Mouse (Mus musculus) forebrain, embryonic 11.5 days (tissue): ENCODE data around the gene Gm11549. TPM values are rescaled to one million over a fixed set of nuclear protein-coding genes. Genes with fewer than 3 reads are reported as not detected.

Experiments used
- ATAC-seq: fragments of 200-750 bp; cut with Nextera tagmentation; replicated peaks from 2 replicates; pipeline ENCODE4 v1.8.0; 2017; ENCODE audit warnings: moderate TSS enrichment; ENCODE audit not compliant: low FRiP score
- DNase-seq: peaks from one replicate; pipeline ENCODE4 v3.0.0-alpha.2; 2017; ENCODE audit warnings: low spot score
- H3K27ac ChIP-seq: fragments of 300-500 bp; sonication (generic); 2 replicates; pipeline ENCODE4 v1.5.1; 2014; ENCODE audit warnings: low read depth, low read length
- H3K27me3 ChIP-seq: fragments of 300-500 bp; sonication (generic); 2 replicates; pipeline ENCODE4 v1.6.1; 2014; ENCODE audit warnings: mild to moderate bottlenecking, low read length, mixed read lengths; ENCODE audit not compliant: control insufficient read depth, insufficient read depth
- H3K36me3 ChIP-seq: fragments of 300-500 bp; sonication (generic); 2 replicates; pipeline ENCODE4 v1.6.1; 2014; ENCODE audit warnings: mild to moderate bottlenecking, low read length, moderate library complexity, mixed read lengths; ENCODE audit not compliant: control insufficient read depth, insufficient read depth
- H3K4me1 ChIP-seq: fragments of 300-500 bp; sonication (generic); replicated peaks from 2 replicates; pipeline ENCODE4 v1.6.1; 2014; ENCODE audit warnings: low read length, mixed read lengths; ENCODE audit not compliant: control insufficient read depth, insufficient read depth
- H3K4me2 ChIP-seq: fragments of 300-500 bp; sonication (generic); 2 replicates; pipeline ENCODE4 v1.6.1; 2014; ENCODE audit warnings: low read depth, mild to moderate bottlenecking, low read length, moderate library complexity, mixed read lengths; ENCODE audit not compliant: severe bottlenecking
- H3K4me3 ChIP-seq: fragments of 300-500 bp; sonication (generic); 2 replicates; pipeline ENCODE4 v1.5.1; 2014; ENCODE audit warnings: low read depth, low read length
- H3K9ac ChIP-seq: fragments of 300-500 bp; sonication (generic); 2 replicates; pipeline ENCODE4 v1.6.1; 2014; ENCODE audit warnings: low read length
- H3K9me3 ChIP-seq: fragments of 300-500 bp; sonication (generic); 2 replicates; pipeline ENCODE4 v1.6.1; 2016; ENCODE audit warnings: low read length, mixed read lengths; ENCODE audit not compliant: control insufficient read depth
- WGBS: fragments of 180-500 bp; shearing (Covaris S2); extraction: QIAGEN DNeasy Blood & Tissue Kit; methylation state at CpG from one replicate; pipeline ENCODE4 v1.1.7; 2014; 5-methylcytosine and 5-hydroxymethylcytosine counted together
- polyA plus RNA-seq: library from polyadenylated mRNA; unstranded; fragments of >200 nt; fragmentation: Nextera tagmentation; extraction: Ambion mirVana; gene quantifications from 2 replicates; pipeline ENCODE4 v1.2.1, GENCODE M21; 2014

Gm11549 gene
- polyA plus RNA-seq, 1 experiment from 2014 or later: 0.99 TPM

DNA sequence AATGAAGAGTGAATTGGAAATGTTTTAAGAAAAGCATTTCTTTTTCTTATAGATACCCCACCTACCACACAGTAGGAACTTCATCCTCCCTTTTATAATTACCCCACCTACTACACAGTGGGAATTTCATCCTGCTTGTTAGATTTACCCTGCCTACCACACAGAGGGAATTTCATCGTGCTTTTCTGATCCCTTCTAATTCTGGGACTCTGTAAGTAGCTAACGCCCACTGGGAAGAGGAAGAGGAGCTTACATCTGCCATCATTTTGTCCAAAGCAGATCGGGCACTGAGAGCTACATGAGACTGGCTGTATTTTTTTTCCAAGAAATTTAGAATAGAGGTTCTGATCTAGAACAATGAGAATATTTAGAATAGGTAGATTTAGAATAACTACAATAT is 23.3 kb upstream of the Gm11549 start:
- no peaks in the 10 kb centered on the region for H3K4me1 ChIP-seq
- no peak overlapping the region for H3K4me2 ChIP-seq
- ATAC-seq: no peak
- no peak for DNase-seq
- WGBS: 77% methylated on average over 3 of the region's 3 CpGs
- no peak overlapping the region for H3K27ac ChIP-seq
- no peak overlapping the region for H3K4me3 ChIP-seq
- no peaks in the 10 kb centered on the region for H3K36me3 ChIP-seq
- no peaks in the 10 kb centered on the region for H3K9me3 ChIP-seq
- H3K27me3 ChIP-seq: no peaks in the 10 kb centered on the region
- H3K9ac ChIP-seq: no peak overlapping the region

DNA sequence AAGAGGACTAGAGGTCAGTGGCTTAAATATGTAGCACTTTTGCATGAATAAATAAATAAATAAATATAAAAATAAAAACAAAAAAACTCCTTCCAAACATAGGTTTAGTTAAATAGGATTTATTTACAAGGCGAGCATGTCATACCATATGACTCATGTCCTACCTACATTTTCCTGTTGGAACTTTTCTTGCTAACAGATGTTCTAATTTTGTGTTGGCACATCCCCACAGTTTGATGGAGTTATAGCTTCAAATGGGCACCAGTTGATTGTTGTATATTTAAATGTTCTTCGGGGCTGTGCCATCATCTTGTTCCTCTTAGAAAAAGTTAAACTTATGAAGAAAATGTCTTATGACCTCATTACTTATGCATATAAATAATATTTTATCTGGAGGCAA is 19.8 kb upstream of the Gm11549 start:
- H3K9me3 ChIP-seq: no peaks in the 10 kb centered on the region
- DNase-seq: no peak
- no peak overlapping the region for H3K9ac ChIP-seq
- no peaks in the 10 kb centered on the region for H3K27me3 ChIP-seq
- H3K27ac ChIP-seq: no peak overlapping the region
- no peak overlapping the region for H3K4me3 ChIP-seq
- ATAC-seq: no peak
- no peaks in the 10 kb centered on the region for H3K36me3 ChIP-seq
- WGBS: 89% methylated on average over 2 of the region's 2 CpGs
- H3K4me1 ChIP-seq: no peaks in the 10 kb centered on the region
- H3K4me2 ChIP-seq: no peak overlapping the region

DNA sequence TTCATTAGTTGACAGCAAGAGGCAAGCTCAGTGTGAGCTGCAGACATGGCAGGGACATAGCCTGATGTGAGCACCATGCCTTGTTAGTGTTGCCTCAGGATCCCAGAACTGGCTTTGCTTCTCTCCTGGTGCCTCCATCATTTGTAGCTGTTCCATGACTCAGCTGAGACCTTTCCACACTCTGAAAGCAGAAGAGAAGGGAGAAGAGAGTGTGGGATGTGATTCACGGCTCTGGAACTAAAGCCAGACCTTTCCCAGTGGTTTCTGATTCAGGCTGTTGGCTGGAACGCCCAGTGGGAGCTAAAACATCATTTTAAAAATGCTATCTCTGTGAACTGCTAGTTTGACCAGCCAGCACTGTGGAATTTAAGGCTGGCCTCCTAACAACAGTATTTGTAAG is 19.1 kb upstream of the Gm11549 start:
- 66% methylated on average over 2 of the region's 2 CpGs for WGBS

GRCm38 (mm10) chr3:36537701-36538470 is 16.3 kb upstream of the Gm11549 start:
- DNase-seq (no peak), ATAC-seq (no peak)
- no peaks in the 10 kb centered on the region for H3K9me3 ChIP-seq
- no peaks in the 10 kb centered on the region for H3K4me1 ChIP-seq
- 87% methylated on average over 4 of the region's 4 CpGs for WGBS
- H3K9ac ChIP-seq: no peak overlapping the region
- H3K4me2 ChIP-seq: no peak overlapping the region
- no peak overlapping the region for H3K4me3 ChIP-seq
- H3K27ac ChIP-seq: no peak overlapping the region
- no peaks in the 10 kb centered on the region for H3K27me3 ChIP-seq
- H3K36me3 ChIP-seq: no peaks in the 10 kb centered on the region

More for the DNA sequence above, 19.1 kb upstream of the Gm11549 start:
- ATAC-seq (no peak), DNase-seq (no peak)
- no peak overlapping the region for H3K9ac ChIP-seq
- H3K9me3 ChIP-seq: no peaks in the 10 kb centered on the region
- H3K4me1 ChIP-seq: no peaks in the 10 kb centered on the region
- H3K27ac ChIP-seq: no peak overlapping the region
- no peak overlapping the region for H3K4me3 ChIP-seq
- H3K4me2 ChIP-seq: no peak overlapping the region
- H3K36me3 ChIP-seq: no peaks in the 10 kb centered on the region
- H3K27me3 ChIP-seq: no peaks in the 10 kb centered on the region

GRCm38 (mm10) chr3:36536041-36536440 is 14.4 kb upstream of the Gm11549 start:
- no peaks in the 10 kb centered on the region for H3K9me3 ChIP-seq
- H3K4me1 ChIP-seq: no peaks in the 10 kb centered on the region
- ATAC-seq: no peak
- no peak for DNase-seq
- peaks cover 2% of the 10 kb centered on the region; the same call in 1 of the 2 replicates for H3K27me3 ChIP-seq
- H3K4me3 ChIP-seq: no peak overlapping the region
- H3K4me2 ChIP-seq: no peak overlapping the region
- 92% methylated on average over 12 of the region's 12 CpGs for WGBS
- no peak overlapping the region for H3K27ac ChIP-seq
- H3K9ac ChIP-seq: no peak overlapping the region
- H3K36me3 ChIP-seq: no peaks in the 10 kb centered on the region

DNA sequence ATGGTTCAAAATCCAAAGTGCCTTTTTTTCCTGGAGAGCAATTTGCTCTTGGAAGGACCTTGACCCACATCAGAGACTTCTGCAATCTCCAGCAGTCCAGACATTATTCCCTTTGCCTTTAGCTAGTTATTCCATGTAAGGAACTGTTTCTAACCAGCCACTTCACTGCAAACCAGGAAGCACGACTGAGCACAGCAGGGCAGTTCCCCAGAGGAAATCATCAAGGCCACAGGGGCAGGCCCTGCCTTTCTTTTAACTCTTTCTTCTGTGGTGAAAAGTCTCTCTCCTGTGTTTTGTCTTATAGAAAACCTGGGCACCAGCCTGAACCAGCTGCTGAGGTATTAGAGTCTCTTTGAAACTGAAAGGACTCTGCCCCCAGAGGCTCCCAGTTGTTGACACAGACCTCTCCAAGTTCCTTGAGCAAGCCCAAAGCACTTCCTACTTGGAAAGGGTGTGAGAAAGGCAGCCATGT is 11.6 kb upstream of the Gm11549 start:
- H3K4me3 ChIP-seq: no peak overlapping the region
- H3K9me3 ChIP-seq: no peaks in the 10 kb centered on the region
- H3K27me3 ChIP-seq: peaks cover 2% of the 10 kb centered on the region; the same call in 1 of the 2 replicates
- no peak overlapping the region for H3K9ac ChIP-seq
- no peak overlapping the region for H3K4me2 ChIP-seq
- no peak for DNase-seq
- WGBS: 0% methylated on average over 1 of the region's 1 CpGs
- H3K4me1 ChIP-seq: no peaks in the 10 kb centered on the region
- no peak overlapping the region for H3K27ac ChIP-seq
- no peak for ATAC-seq
- H3K36me3 ChIP-seq: no peaks in the 10 kb centered on the region

DNA sequence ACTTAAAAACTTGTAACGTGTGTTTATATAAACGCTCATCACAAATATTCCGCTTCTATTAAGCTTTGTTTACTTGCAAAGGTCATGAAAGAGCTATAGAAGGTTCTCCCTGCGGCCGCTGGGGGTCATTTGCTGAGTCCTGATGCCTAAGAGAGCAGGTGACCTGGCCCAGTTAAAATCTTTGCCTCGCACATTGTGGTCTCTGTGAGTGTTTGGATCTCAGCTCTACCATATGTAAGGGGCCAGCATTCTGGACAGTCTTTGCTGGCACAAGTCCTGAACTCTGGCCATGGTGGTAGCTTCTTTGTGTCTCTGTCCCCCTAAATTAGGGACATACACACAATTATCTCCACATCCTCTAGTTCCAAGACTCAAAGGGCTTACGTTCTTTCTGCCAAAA is 11.1 kb upstream of the Gm11549 start:
- 32% methylated on average over 7 of the region's 7 CpGs for WGBS
- H3K4me2 ChIP-seq: no peak overlapping the region
- H3K9ac ChIP-seq: no peak overlapping the region
- peaks cover 2% of the 10 kb centered on the region; the same call in 1 of the 2 replicates for H3K27me3 ChIP-seq
- no peaks in the 10 kb centered on the region for H3K4me1 ChIP-seq
- ATAC-seq (no peak), DNase-seq (no peak)
- no peaks in the 10 kb centered on the region for H3K36me3 ChIP-seq
- no peaks in the 10 kb centered on the region for H3K9me3 ChIP-seq
- H3K4me3 ChIP-seq: no peak overlapping the region
- no peak overlapping the region for H3K27ac ChIP-seq

GRCm38 (mm10) chr3:36531979-36532542 is 10.4 kb upstream of the Gm11549 start:
- WGBS: 22% methylated on average over 18 of the region's 18 CpGs
- no peak overlapping the region for H3K27ac ChIP-seq
- H3K36me3 ChIP-seq: no peaks in the 10 kb centered on the region
- H3K4me1 ChIP-seq: no peaks in the 10 kb centered on the region
- no peaks in the 10 kb centered on the region for H3K9me3 ChIP-seq
- DNase-seq (no peak), ATAC-seq (no peak)
- peaks cover 2% of the 10 kb centered on the region; the same call in 1 of the 2 replicates for H3K27me3 ChIP-seq
- peak overlapping the region; percentile 21; the same call in 1 of the 2 replicates for H3K4me2 ChIP-seq
- H3K4me3 ChIP-seq: peak overlapping the region; percentile 5; the same call in 1 of the 2 replicates
- H3K9ac ChIP-seq: no peak overlapping the region
